Mouse (Mus musculus) E14TG2a.4 (cell line): Measurements from ENCODE around the gene Bbx.

ENCODE experiments used
- CTCF ChIP-seq: conservative IDR thresholded peaks from 2 replicates; pipeline ENCODE4 v1.5.1; 2014; ENCODE audit warnings: low read length
- NANOG ChIP-seq: IDR thresholded peaks from 2 replicates; pipeline ENCODE4 v1.6.1; 2014; ENCODE audit warnings: borderline replicate concordance, low read length, mixed read lengths

GRCm38 (mm10) chr16:50189108-50189507 is 243.1 kb downstream of the Bbx start:
- TF ChIP-seq CTCF, result no peak
- TF ChIP-seq NANOG, result no peak
